Mouse (Mus musculus): ENCODE measurements around the gene Ttc23l.

DNA sequence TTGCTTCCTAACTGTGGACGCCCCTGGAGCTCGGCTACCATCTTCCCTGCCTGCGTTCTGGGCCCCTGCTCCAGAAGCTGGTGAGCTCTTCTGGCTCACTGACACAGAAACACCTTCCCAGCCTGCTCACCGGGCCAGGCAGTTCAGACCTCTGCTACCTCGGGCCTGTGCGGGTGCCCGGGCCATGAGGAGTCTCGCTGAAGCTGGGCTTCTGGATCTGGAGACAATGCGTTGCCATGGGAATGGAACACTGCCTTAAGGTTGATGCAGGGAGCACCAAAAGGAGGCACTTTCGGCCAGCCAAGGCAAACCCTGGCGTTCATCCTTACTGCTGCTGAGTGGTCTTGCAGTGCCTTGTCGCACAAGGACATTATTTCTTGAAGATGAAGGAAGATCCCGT is at the start of gene Ttc23l:
- no peak for TF ChIP-seq CTCF (IDR thresholded peaks at IDR 0.05; ENCODE audit: low read depth, low read length)
- no peak for TF ChIP-seq GATA1 (IDR thresholded peaks at IDR 0.05; ENCODE audit: borderline replicate concordance, low read length)

Measured in G1E (cell line).